8 mouse cellular contexts compared by ENCODE assay signal in the genomic region with DNA sequence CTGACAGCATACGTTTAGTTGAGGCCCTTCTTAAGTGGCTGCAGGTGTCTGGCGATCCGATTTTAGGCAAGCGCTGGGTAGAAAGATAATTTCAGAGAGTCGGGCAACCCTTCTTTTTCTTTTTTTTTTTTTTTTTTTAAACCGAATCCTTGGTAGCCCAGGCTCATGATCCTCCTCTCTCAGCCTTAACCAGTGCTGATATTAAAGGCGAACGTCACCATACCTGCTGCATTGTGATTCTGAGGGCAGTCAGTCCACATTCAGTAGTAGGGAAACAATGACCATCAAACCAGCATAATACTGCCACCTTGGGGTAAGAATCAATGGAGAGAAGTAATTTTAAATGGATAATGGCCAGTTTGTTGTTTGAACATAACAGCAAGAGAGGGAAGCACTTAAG. TPM values are rescaled to one million over a fixed set of nuclear protein-coding genes. Genes with fewer than 3 reads are reported as not detected.
DNase-seq lines count a peak whose midpoint lies in the region; ATAC-seq lines count a peak whose summit lies in the region.

No protein-coding gene starts in this region.

- H3K4me1 ChIP-seq in embryonic facial prominence, embryonic 11.5 days (ENCODE audit: control insufficient read depth, insufficient read depth, low read length): no peaks in the 10 kb centered on the region
- H3K4me1 ChIP-seq in limb, embryonic 11.5 days (ENCODE audit: control insufficient read depth, insufficient read depth, low read length): no peaks in the 10 kb centered on the region
- H3K4me1 ChIP-seq in midbrain, embryonic 14.5 days (ENCODE audit: control insufficient read depth, insufficient read depth, low read length): 0 out of 2 replicates have a peak, but pooled peaks cover 4% of the 10 kb centered on the region

- H3K9ac ChIP-seq in embryonic facial prominence, embryonic 11.5 days (replicated peaks; ENCODE audit: low read length): peak overlapping the region; percentile 67
- H3K9ac ChIP-seq in limb, embryonic 11.5 days (ENCODE audit: low read length): peak overlapping the region; percentile 70
- H3K9ac ChIP-seq in midbrain, embryonic 14.5 days (replicated peaks; ENCODE audit: low read length): peak overlapping the region; percentile 56

- H3K4me2 ChIP-seq in embryonic facial prominence, embryonic 11.5 days (ENCODE audit: low read depth, low read length): peak overlapping the region; percentile 66
- peak overlapping the region; percentile 58 for H3K4me2 ChIP-seq in limb, embryonic 11.5 days (ENCODE audit: low read depth, severe bottlenecking)
- H3K4me2 ChIP-seq in midbrain, embryonic 14.5 days (ENCODE audit: low read length): peak overlapping the region; percentile 73

- peak; percentile 18 for DNase-seq in urinary bladder, postnatal 14 days (ENCODE audit: low spot score)
- DNase-seq in urinary bladder, postnatal 36 days (ENCODE audit: low spot score in 2 of 2): no peak
- DNase-seq in embryonic facial prominence, embryonic 11.5 days (ENCODE audit: low spot score): peak; percentile 63
- peak; percentile 12 for DNase-seq in heart, postnatal 4 days
- DNase-seq in limb, embryonic 11.5 days (ENCODE audit: low spot score): peak; percentile 30
- peak; percentile 71 for DNase-seq in midbrain, embryonic 14.5 days
- DNase-seq in thymus, postnatal 10 days (ENCODE audit: low spot score in 2 of 2): no peak

- no peaks in the 10 kb centered on the region for H3K36me3 ChIP-seq in embryonic facial prominence, embryonic 11.5 days (replicated peaks; ENCODE audit: control insufficient read depth, insufficient read depth, low read depth, low read length)
- H3K36me3 ChIP-seq in limb, embryonic 11.5 days (ENCODE audit: control insufficient read depth, insufficient read depth, low read length): no peaks in the 10 kb centered on the region
- H3K36me3 ChIP-seq in midbrain, embryonic 14.5 days (ENCODE audit: control insufficient read depth, insufficient read depth, low read length): no peaks in the 10 kb centered on the region

- H3K27me3 ChIP-seq in embryonic facial prominence, embryonic 11.5 days (ENCODE audit: control insufficient read depth, insufficient read depth, low read length): no peaks in the 10 kb centered on the region
- no peaks in the 10 kb centered on the region for H3K27me3 ChIP-seq in limb, embryonic 11.5 days (ENCODE audit: control insufficient read depth, insufficient read depth, low read length)
- no peaks in the 10 kb centered on the region for H3K27me3 ChIP-seq in midbrain, embryonic 14.5 days (ENCODE audit: control insufficient read depth, insufficient read depth, low read length)

- no peak for ATAC-seq in embryonic facial prominence, embryonic 11.5 days (replicated peaks; ENCODE audit: insufficient number of reproducible peaks, low FRiP score, low TSS enrichment, low read depth)
- no peak for ATAC-seq in limb, embryonic 11.5 days (ENCODE audit: insufficient number of reproducible peaks, low FRiP score, low TSS enrichment, low read depth)
- ATAC-seq in midbrain, embryonic 14.5 days (ENCODE audit: low FRiP score, low TSS enrichment): no peak
- ATAC-seq in activated CD4-positive, CD25-positive, alpha-beta regulatory T cell, adult 4 months: no peak

- 18% methylated on average over 8 of the region's 8 CpGs for WGBS in embryonic facial prominence, embryonic 11.5 days
- 18% methylated on average over 8 of the region's 8 CpGs for WGBS in limb, embryonic 11.5 days
- 24% methylated on average over 8 of the region's 8 CpGs for WGBS in midbrain, embryonic 14.5 days

- H3K4me3 ChIP-seq in embryonic facial prominence, embryonic 11.5 days (ENCODE audit: low read depth, low read length): peak overlapping the region; percentile 38
- H3K4me3 ChIP-seq in limb, embryonic 11.5 days (ENCODE audit: low read depth, low read length): peak overlapping the region; percentile 30
- peak overlapping the region; percentile 41 for H3K4me3 ChIP-seq in midbrain, embryonic 14.5 days (replicated peaks; ENCODE audit: low read depth, low read length)

- no peaks in the 10 kb centered on the region for H3K9me3 ChIP-seq in embryonic facial prominence, embryonic 11.5 days (replicated peaks; ENCODE audit: control insufficient read depth, low read length)
- no peaks in the 10 kb centered on the region for H3K9me3 ChIP-seq in limb, embryonic 11.5 days (ENCODE audit: control insufficient read depth, low read length)
- no peaks in the 10 kb centered on the region for H3K9me3 ChIP-seq in midbrain, embryonic 14.5 days (ENCODE audit: control insufficient read depth, low read length)

- peak overlapping the region; percentile 89 for H3K27ac ChIP-seq in embryonic facial prominence, embryonic 11.5 days (replicated peaks; ENCODE audit: low read depth, low read length)
- peak overlapping the region; percentile 68; the same call in 1 of the 2 replicates for H3K27ac ChIP-seq in limb, embryonic 11.5 days (replicated peaks; ENCODE audit: low read depth, low read length)
- H3K27ac ChIP-seq in midbrain, embryonic 14.5 days (replicated peaks; ENCODE audit: low read depth, low read length): peak overlapping the region; percentile 93

RNA-seq across cellular contexts. Expression of gene Zfp266, which starts 23.9 kb away (rescaled TPM):
- polyA plus RNA-seq in embryonic facial prominence, embryonic 11.5 days (2014; fragmentation: Nextera tagmentation; extraction: Ambion mirVana): 147 and 154 TPM in 2 replicates
- total RNA-seq in heart, postnatal 4 days (2021): 10 to 100 TPM; 42.3 to 45.1 TPM
- polyA plus RNA-seq in limb, embryonic 11.5 days (2014; fragmentation: Nextera tagmentation; extraction: Ambion mirVana): 147 and 159 TPM in 2 replicates
- polyA plus RNA-seq in midbrain, embryonic 14.5 days (2014; fragmentation: Nextera tagmentation; extraction: Ambion mirVana): 98.2 and 123 TPM in 2 replicates
- polyA plus RNA-seq in activated CD4-positive, CD25-positive, alpha-beta regulatory T cell, adult 4 months (2017; shearing (Covaris generic)): 10 to 100 TPM; 44.4 to 47.6 TPM

RNA-seq across cellular contexts. Expression of gene Zfp846, which starts 35.9 kb away (rescaled TPM):
- polyA plus RNA-seq in embryonic facial prominence, embryonic 11.5 days (2014; fragmentation: Nextera tagmentation; extraction: Ambion mirVana): 18.7 and 20.2 TPM in 2 replicates
- total RNA-seq in heart, postnatal 4 days (2021): 10 to 100 TPM in 1 of 2 experiments, 1 to 10 TPM in 1; 8.2 to 12.3 TPM
- 18.1 and 20.9 TPM in 2 replicates for polyA plus RNA-seq in limb, embryonic 11.5 days (2014; fragmentation: Nextera tagmentation; extraction: Ambion mirVana)
- polyA plus RNA-seq in midbrain, embryonic 14.5 days (2014; fragmentation: Nextera tagmentation; extraction: Ambion mirVana): 55.9 and 56.0 TPM in 2 replicates
- 10 to 100 TPM in 1 of 2 experiments, 1 to 10 TPM in 1; 9.0 to 16.1 TPM for polyA plus RNA-seq in activated CD4-positive, CD25-positive, alpha-beta regulatory T cell, adult 4 months (2017; shearing (Covaris generic))

RNA-seq across cellular contexts. Expression of gene Zfp426, which starts 52.6 kb away (rescaled TPM):
- 30.9 and 32.6 TPM in 2 replicates for polyA plus RNA-seq in embryonic facial prominence, embryonic 11.5 days (2014; fragmentation: Nextera tagmentation; extraction: Ambion mirVana)
- total RNA-seq in heart, postnatal 4 days (2021): 10 to 100 TPM in 1 of 2 experiments, 1 to 10 TPM in 1; 9.5 to 10.6 TPM
- 24.9 and 27.1 TPM in 2 replicates for polyA plus RNA-seq in limb, embryonic 11.5 days (2014; fragmentation: Nextera tagmentation; extraction: Ambion mirVana)
- 30.1 and 39.5 TPM in 2 replicates for polyA plus RNA-seq in midbrain, embryonic 14.5 days (2014; fragmentation: Nextera tagmentation; extraction: Ambion mirVana)
- polyA plus RNA-seq in activated CD4-positive, CD25-positive, alpha-beta regulatory T cell, adult 4 months (2017; shearing (Covaris generic)): 10 to 100 TPM; 26.5 to 28.3 TPM

Comparison
In these comparisons a context has a peak if more than half of its experiments do, and no peak if none do; other contexts are left out.
1. DNase-seq: peak in urinary bladder, postnatal 14 days (single experiment), embryonic facial prominence, embryonic 11.5 days (single experiment), heart, postnatal 4 days (single experiment), limb, embryonic 11.5 days (single experiment) and midbrain, embryonic 14.5 days (single experiment); none in urinary bladder, postnatal 36 days (0 of 2) and thymus, postnatal 10 days (0 of 2).
2. Peak in every context shown above with its lines, with median percentiles within 50 percentile points of each other: H3K27ac ChIP-seq, H3K4me2 ChIP-seq, H3K4me3 ChIP-seq and H3K9ac ChIP-seq.